Mouse (Mus musculus): ENCODE measurements around the gene Znfx1.

The Znfx1 gene

GRCm38 (mm10) chr2:167001486-167001885 lies 61.3 kb downstream of the Znfx1 start:
- in situ Hi-C loops (cut with MboI, MseI), result loop anchor here (5.0 kb wide), 1 partner anchor 44 kb away; no protein-coding TSS in a partner anchor

GRCm38 (mm10) chr2:166996533-166996894 lies 66.3 kb downstream of the Znfx1 start:
- in situ Hi-C loops (cut with MboI, MseI), result no loop called here

DNA sequence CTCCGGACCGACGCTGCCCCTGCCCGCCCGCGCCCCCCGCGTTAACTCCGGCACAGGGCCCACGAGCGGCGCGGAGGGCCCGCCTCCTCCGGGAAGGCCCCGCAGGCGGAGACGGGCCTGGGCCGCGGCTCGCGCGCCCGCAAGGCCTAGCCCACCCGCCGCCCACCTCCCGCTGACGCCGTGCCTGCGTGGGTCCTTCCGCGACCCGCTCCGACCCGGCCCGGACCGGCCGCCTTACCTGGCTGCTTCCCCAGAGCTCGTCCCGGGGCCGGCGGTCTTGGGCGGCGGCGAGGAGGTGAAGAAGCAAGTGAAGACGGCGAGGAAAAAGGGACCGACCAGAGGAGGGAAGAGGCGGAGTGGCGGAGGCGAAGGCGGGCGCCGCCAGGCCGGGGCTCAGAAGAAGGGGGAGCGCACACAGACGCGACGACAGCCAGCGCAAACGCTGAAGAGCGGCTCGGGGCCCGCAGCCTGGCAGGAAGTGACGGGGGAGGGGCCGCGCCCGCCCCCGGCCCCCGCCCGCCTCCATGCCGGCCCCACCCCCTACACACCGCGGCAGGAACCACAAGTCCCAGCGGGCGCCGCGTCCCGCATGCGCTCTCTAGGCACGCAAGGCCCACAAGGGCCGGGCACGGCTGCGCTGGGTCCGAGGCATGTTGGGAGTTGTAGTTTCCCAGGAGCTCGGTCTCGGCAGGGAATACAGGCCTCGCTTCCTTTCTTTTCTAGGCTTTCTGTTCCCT lies 66.9 kb downstream of the Znfx1 start, which contains the start of gene Stau1:
Stau1 (minus strand) TSS at position 504 of the 737 bp plus-strand sequence.
- in situ Hi-C loops (cut with MboI, MseI), result no loop called here

- in situ Hi-C loops (cut with MboI, MseI), result no loop called here
Measured at GRCm38 (mm10) chr2:166995021-166995795, 67.6 kb downstream of the Znfx1 start.

GRCm38 (mm10) chr2:166991945-166992344 lies 70.9 kb downstream of the Znfx1 start:
- in situ Hi-C loops (cut with MboI, MseI), result no loop called here

DNA sequence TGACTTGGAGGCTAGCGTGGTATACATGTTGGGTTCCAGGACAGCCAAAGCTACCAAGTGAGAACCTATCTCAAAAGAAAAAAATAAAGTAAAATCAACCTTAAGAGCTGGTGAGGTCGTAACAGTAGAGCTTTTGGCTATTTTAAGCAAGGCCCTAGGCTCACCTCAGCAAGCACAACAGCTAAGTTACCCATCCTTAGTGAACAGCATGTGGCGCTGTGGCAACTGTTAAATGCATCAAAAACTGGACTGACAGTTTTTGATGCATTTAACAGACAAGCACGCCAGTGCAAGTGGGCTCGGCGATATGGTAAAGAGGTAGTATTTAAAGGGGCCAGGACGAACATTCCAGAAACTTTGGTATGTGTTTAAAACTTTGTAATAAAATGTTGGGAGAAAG lies 72.0 kb downstream of the Znfx1 start:
- in situ Hi-C loops (cut with MboI, MseI), result no loop called here
